Mouse (Mus musculus): ENCODE results near the gene Barhl1.

Barhl1 gene

DNA sequence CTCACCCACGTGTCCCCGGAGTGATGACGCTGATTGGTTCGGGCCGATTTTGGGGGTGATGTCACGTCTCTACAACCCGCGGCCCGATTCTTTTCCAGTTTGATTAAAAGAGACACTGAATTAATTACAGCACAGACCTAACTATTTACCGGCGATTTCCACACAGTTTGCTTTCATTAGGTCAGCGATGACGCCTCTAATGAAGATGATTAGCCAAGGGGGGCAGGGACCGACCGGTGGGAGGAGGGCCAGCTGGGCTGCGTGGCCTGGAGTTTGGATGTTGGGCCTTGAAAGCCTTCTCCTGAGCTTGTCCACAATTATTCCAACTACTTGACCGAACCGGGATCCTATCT lies at the start of gene Barhl1:
TSS of gene Barhl1 (minus strand) at position 156 of the 353 bp plus-strand sequence.
- no peak for DNase-seq (ENCODE audit: low read depth, low spot score)

DNA sequence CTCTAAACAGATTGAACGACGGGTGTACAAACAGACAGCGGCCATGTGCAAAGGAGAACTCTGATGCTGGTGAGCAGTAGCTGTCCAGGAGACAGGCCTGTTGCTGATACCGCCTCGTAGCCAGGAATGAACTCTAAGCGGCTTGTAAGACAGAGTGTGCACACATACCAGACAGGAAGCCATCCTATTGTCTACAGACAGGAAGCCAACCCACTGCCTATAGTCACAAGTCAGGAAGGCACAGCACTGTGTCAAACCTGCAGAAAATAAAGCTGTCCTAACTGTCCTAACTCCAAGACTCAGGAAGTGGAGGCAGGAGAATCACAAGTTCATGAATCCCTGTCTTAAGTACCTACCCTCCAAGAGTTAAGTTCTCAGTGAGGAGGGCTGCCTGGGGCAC lies 47.1 kb upstream of the Barhl1 start:
- no peak for DNase-seq (ENCODE audit: low read depth, low spot score)

GRCm38 (mm10) chr2:28961636-28962035 lies 45.2 kb upstream of the Barhl1 start:
- no peak for DNase-seq (ENCODE audit: low read depth, low spot score)

GRCm38 (mm10) chr2:28961024-28961585 lies 44.6 kb upstream of the Barhl1 start:
- peak; percentile 9 for DNase-seq (ENCODE audit: low read depth, low spot score)

DNA sequence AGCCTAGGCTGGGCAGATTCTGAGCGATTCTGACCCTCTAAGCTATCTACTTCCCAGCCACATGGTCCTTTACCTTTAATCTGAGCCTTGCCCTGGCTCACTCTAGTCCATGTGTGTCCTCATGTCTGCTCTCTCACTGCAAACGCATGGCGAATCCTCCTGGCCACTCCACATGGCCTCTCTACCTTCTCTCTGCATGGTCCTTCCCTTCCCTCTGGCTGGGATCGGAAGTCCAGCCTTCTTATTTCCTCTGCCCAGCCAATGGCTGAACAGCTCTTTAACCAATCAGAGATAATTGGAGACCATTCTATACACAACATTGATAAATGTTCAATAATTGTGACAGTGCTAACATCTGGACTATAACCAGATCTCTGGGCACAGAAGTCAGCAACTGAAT lies 40.4 kb upstream of the Barhl1 start:
- peak; percentile 18 for DNase-seq (ENCODE audit: low read depth, low spot score)

- DNase-seq (ENCODE audit: low read depth, low spot score): no peak
Measured at GRCm38 (mm10) chr2:28954595-28954994, 38.1 kb upstream of the Barhl1 start.

DNA sequence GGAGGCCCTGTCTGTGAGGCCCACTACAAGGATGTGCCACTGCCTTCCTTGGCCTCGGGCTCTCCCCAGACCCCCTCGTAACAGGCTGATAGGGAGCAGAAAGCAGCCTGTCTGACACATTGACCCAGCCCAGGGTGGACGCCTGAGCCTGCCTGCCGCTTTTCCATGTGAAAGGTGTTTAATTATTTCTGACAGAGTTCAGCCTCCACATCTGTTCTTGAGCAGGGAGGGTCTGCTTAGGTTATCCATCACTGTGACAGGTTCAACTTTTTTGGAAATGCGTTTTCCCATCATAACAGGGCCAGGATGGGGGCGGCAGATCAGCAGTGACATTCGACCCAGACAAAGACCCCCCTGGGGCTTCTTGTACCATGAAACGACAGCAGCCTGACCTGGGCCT lies 36.5 kb upstream of the Barhl1 start:
- DNase-seq (ENCODE audit: low read depth, low spot score): no peak

GRCm38 (mm10) chr2:28946312-28946711 lies 29.8 kb upstream of the Barhl1 start:
- DNase-seq (ENCODE audit: low read depth, low spot score): peak; percentile 44

DNA sequence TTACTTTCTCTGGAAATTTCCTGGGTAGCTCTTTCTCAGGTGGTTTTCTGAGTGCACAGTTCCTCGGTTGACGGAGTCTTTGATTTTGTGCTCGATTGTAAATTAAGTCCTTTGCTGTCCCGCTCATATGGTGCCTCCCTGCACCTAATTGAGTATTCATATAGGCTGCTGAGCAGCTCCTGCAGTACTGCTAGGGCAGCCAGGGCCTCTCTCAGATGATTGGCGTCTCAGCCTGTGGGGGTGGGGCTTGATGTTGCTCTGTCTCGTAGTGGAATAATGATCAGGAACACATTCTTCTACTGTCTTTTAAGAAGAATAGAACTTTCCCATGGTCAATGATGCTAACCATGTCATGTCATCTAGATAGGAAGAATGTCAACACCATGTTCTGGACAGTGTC lies 28.9 kb upstream of the Barhl1 start:
- no peak for DNase-seq (ENCODE audit: low read depth, low spot score)

DNA sequence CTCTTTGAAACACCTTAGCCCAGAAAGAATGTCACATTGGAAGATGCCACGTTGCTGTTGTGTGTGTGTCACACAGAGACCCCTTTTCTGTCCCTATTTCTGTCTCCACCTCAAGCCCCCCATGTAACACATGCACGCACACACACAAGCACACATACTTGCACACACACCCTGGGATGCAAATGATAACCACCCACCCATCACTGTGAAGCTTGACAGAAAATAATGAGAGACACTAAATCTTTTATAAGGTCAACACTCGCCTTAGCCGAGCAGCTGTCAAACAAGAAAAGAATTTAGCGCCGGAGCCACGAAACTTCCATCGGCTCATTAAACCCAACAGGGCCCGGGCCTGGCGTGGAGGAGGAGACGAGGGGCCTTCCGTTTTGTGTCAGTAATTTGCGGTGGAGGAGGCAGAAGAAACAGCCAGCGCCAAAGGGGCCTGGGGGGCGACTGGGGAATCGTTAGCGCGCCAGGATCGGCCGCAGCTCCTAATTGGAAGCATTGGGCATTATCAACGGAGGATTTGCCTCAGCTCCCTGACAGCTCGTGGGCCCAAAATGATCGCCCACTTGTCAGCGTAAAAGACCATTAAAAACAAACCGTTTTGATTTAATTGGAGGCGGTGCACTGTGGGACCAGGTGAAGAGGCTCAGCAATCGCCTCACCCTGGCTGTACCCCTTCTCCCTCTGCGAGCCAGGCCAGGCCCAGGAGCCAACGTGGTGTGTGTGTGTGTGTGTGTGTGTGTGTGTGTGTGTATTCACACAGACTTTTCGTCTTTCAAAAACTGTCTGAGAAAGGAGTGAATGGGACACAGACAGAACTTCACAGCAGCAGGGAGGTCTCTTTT lies 27.4 kb upstream of the Barhl1 start:
- DNase-seq (ENCODE audit: low read depth, low spot score): no peak

DNA sequence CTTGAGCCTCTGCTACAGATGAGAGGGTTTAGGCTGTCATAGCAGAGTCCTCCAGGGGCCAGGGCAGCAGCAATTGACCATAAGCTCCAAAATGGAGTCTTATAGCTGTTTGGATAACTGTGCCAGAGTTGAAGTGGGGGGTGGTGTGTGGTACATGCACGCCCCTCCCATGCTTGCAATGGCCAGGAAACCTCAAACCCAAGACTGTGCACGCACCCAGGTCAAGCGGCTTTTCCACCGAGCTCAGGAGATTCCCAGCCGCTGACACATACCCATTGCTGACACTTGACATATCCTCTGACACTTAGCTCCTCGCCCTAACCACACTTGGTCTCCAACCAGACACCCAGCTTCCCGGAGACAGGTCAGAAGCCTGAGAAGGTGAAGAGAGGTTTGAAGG lies 22.5 kb upstream of the Barhl1 start:
- peak; percentile 47 for DNase-seq (ENCODE audit: low read depth, low spot score)

GRCm38 (mm10) chr2:28930571-28930970 lies 14.1 kb upstream of the Barhl1 start:
- no peak for DNase-seq (ENCODE audit: low read depth, low spot score)

- DNase-seq (ENCODE audit: low read depth, low spot score): peak; percentile 61
Measured at GRCm38 (mm10) chr2:28923912-28924311, 7.4 kb upstream of the Barhl1 start.

DNA sequence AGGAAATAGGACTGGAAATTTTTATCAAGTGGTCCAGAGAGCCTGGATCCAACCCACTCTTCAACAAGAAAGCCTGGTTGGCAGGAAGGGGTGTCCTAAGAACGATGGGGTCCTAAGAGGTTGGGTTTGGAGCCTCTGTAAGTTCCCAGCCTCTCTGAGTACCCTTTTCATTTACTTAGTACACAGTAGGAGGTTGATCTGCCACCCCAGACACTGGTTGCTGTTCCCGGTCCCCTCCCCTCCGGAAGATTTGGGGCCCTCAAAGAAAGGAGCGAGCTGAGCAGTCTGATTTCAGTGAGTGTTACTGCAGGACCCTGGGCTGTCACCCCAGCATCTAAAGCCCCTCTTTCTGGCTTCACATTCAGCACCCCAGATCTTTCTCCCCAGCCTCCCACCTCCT lies 2.5 kb upstream of the Barhl1 start:
- no peak for DNase-seq (ENCODE audit: low read depth, low spot score)

DNA sequence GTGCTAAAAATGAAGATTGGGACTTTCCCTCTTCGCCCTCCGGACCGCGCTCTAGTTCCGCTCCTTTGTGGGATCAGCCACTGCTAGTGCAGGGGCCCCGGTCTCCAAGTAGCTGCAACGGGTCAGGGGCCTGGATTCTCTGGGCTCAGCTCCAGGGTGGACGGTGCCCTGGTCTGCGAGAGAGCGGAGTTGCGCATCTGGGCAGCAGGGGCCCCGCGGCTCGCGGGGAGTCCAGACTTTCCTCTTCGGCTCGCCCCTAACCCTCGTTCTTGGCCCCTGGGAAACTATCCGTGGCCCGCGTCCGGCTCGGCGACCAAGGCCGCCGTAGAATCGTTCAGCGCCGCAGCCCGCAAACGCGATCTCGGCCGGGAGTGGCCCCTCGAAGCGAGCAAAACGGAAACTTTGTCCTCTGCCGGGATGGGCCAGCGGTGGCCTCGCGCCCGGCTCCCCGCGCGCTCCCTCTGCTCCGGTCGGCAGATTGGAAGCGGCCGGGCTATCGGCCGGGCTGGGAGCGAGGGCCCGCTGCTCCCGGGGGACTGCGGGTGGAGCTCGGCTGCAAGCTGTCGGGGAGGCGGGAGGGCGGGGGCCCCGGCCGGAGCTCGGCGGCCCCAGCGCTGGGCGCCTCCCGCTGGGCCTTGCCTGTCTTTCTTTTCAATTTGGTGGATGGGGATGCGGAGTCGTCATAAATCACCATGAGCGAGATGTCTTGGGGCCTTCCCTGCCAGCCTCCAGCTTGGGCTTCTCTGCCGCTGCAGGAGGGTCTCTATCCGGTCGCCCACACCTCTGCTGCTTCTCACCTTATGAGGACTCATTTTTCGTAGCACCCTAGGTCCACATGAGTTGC lies 1.3 kb upstream of the Barhl1 start:
- DNase-seq (ENCODE audit: low read depth, low spot score): no peak

- DNase-seq (ENCODE audit: low read depth, low spot score): no peak
Measured at GRCm38 (mm10) chr2:28917156-28917517, 669 bp upstream of the Barhl1 start.

GRCm38 (mm10) chr2:28915768-28916512 lies 528 bp downstream of the Barhl1 start:
- DNase-seq (ENCODE audit: low read depth, low spot score): no peak

DNA sequence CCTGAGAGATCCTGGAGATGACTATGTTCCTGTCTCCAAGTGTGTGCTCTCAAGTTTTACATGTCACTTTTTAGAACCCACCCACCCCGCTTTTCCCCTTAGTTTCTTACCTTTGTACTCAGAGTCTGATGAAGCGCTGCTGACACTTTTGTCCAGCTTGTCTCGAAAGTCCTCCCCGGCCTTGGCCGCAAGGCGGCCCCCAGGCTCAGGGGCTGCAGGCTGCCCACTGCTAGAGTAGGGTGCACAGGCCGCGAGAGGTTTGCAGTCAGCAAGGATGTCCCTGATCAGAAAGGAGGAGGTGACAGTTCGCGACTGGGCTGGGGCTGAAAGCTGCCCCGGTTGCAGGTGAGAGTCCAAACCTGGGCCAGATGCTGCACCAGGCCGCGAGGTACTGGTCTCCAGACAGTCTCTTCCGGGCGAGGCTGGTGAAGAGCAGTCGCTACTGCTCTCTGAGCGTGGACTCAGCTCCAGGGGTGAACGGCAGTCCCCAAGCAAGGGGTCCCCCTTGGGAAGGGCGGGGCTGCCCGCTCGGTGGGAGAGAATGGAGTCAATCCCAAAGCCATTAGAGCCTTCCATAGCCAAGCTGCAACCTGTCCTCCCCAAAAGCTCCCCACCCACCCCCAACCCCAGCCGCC lies 1.2 kb downstream of the Barhl1 start:
- no peak for DNase-seq (ENCODE audit: low read depth, low spot score)

DNA sequence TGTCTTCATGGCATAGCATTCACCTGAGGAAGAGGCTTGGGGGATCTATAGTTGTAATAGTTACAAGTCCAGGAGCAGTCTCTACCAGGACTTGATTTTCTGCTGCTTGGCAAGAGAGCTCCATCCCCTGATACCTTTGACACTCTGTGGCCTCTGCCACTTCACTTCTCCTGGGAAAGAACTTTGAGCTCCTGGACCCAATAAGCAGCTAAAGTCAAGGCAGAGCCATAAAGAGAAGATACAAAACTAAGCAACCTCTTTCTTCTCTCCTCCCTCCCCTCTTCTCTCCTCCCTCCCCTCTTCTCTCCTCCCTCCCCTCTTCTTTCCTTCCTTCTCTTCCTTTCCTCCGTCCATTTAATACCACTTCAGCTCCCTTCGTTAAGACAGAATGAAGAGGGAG lies 2.3 kb downstream of the Barhl1 start:
- no peak for DNase-seq (ENCODE audit: low read depth, low spot score)

GRCm38 (mm10) chr2:28912961-28913360 lies 3.5 kb downstream of the Barhl1 start:
- no peak for DNase-seq (ENCODE audit: low read depth, low spot score)

- no peak for DNase-seq (ENCODE audit: low read depth, low spot score)
Measured at GRCm38 (mm10) chr2:28912039-28912700, 4.3 kb downstream of the Barhl1 start.

Data from 3T3-L1 (cell line).